Mouse (Mus musculus) layer of hippocampus, postnatal 25 days (tissue): ENCODE measurements around the gene Tmem131. TPM values are rescaled to one million over a fixed set of nuclear protein-coding genes. Genes with fewer than 3 reads are reported as not detected.
"Not testable (repeated sequence)": the region's sequence is repeated elsewhere in the genome, so short reads cannot be mapped to it uniquely, and the experiment has no call there.

Source experiments
- DNase-seq, 2 experiments: peaks; one replicate each; pipeline ENCODE4 v3.0.0; 2022; ENCODE audit warnings: mixed read lengths in 2 of 2, low spot score in 1 of 2; ENCODE audit errors: extremely low spot score in 1 of 2
- total RNA-seq, 2 experiments: library from RNA; stranded (reverse); gene quantifications; 2 replicates each; pipeline ENCODE4 v1.2.3; 2021

The Tmem131 gene
- total RNA-seq, 2 experiments from 2014 or later, result 48.4 to 61.9 TPM

DNA sequence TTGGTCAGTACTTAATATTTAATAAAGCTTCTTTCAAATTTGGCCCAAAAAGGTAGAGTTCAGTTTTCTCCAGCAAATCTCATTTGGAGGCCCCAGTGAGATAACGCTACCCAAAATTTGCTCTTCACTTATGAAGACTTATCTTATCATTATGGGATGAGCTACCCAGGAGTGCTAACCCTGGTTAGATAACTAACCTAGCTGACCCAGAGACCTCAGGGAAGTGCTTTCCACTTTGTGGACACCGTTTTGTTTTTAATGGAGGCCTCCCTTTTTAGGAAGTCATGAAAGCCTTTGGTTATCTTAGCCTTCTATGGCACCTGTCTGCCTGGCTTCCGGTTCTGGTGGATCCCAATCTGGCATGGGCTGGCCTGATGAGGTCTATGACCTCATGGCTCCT, 49.3 kb downstream of the Tmem131 start:
- DNase-seq, result no peak

- not testable (repeated sequence) for DNase-seq
Measured at GRCm38 (mm10) chr1:36893720-36894119, 49.7 kb downstream of the Tmem131 start.

DNA sequence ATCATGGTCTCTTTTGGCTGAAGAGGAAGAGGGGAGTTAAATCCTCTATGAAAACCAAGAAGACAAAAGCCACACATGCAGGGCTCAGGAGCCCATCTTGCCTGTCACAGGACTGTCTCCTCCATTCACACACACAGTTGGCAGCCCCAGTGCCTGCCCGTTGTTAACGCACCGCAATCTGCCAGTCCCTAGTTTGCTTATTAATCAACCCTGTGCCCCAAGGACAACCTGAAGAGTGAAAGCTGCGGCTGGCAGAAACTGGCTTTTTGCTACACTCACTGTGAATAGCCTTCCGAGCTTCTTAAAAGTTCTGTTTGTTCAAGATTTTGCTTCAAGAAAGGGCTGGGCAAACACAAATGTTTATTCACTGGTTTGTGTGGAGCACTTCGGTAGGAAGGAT, 50.3 kb downstream of the Tmem131 start:
- DNase-seq, result no peak

- no peak for DNase-seq
Measured at GRCm38 (mm10) chr1:36892461-36892860, 51.0 kb downstream of the Tmem131 start.

DNA sequence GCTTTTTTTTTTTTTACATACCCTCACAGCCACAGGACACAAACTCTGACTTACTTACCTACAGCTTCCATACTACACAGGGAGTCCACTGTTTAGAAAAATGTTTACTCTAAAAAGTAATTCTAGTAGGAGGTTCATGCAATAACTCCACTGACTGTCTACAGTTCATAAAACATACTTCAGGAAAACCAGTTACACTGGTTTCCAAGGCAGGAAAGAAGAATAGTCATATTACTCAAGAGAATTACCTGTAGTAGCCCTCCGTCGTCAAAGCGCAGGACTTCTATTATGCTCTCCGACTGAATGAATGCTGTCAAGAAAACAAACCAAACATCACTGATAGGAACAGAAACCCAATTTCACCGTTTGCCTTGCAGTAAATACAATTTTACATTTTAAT, 54.5 kb downstream of the Tmem131 start:
- no peak for DNase-seq

DNA sequence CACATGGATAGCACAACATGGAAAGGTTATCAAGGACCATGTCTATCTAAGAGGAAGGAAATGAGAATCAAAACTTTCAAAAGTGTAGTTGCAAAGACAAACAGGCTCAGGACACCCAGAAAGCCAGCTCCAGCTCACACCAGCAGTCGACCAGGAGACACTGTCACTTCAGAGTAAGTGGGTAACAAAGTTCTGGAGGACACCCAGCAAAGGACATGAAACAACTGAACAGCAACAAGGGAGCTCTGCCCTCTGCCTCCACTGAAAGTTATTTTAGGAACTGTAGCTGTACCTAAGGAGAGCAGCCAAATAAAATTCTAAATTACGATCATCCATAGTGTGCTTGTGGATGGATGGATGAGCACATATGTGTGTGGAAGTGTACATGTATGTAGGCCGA, 56.3 kb downstream of the Tmem131 start:
- no peak for DNase-seq

DNA sequence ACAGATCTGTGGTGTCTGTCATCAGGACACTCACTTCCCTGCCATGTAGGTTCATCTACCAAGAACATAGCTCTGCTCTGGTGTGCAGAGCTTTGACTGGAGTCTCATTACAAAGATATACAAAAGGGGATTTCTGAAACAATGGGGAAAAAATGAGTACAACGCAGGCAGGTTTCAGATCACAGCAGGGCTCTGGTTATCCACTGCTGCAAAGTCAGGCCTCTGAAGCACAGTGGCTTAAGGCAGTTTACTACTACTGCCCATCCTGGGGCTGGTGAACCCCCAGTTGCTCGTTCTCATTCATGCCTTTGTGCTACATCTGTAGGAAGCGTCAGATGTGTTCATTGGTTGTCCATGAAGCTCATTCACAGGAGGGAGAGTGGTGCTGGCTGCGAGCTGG, 57.0 kb downstream of the Tmem131 start:
- DNase-seq, result no peak

DNA sequence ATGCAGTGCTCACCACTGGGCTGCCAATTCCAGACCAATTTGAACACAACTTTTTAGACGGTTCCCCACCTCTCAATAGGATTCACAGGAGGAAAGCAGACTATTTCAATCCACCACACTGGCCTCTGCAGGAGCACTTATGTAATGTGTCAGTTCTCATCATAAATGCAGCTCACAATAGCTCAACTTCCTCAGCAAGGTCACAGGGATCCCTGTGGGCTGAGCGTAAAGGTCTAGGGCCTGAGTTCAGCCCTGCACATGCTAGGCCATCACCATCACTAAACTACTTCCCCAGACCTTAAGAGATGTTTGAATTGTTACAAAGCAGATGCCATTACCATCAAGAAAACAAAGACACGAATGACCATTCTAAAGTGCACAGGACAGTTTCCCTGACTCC, 58.9 kb downstream of the Tmem131 start:
- DNase-seq, result no peak

DNA sequence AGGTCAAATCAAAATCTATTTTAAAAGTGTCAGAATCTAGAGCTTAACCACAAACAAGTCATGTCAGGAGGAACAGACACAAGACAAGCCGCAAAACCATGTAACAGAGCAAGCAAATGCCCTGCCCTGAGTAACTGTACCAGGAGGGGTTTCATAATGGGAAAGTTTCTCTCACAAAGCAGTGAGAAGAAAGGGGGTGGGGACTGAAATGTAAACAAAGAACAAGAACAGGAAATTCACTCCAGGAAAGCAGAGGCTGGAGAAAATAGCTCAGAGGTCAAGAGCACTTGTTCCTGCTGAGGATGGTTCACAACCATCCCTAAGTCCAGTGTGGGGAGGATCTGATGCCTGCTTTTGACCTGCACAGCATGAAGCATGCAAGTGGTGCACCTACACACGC, 59.7 kb downstream of the Tmem131 start:
- no peak for DNase-seq

- no peak for DNase-seq
Measured at GRCm38 (mm10) chr1:36879154-36879553, 64.3 kb downstream of the Tmem131 start.

- no peak for DNase-seq
Measured at GRCm38 (mm10) chr1:36877126-36877525, 66.3 kb downstream of the Tmem131 start.

- no peak for DNase-seq
Measured at GRCm38 (mm10) chr1:36874874-36875561, 68.4 kb downstream of the Tmem131 start.

GRCm38 (mm10) chr1:36871238-36871637, 72.2 kb downstream of the Tmem131 start:
- DNase-seq, result no peak

- no peak for DNase-seq
Measured at GRCm38 (mm10) chr1:36870518-36870917, 72.9 kb downstream of the Tmem131 start.

DNA sequence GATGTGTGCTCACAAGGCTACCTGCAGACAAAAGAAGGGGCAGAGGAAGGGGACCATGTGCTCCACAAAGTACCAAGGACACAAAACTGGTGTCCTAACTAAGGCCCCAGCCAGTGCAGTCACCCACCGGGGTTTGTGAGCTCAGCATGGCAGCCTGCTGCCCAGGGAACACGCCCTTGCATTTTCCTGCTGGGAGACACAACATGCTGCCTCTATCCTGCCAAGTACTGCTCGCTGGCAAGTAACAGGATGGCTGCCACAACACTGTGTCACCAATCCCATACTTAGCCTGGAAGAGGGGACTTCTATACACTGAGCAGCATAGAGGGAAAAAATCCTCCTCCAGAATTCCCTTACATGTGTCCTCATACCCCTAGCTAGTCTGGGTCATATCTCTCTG, 78.7 kb downstream of the Tmem131 start:
- DNase-seq, result no peak

- no peak for DNase-seq
Measured at GRCm38 (mm10) chr1:36861775-36862174, 81.7 kb downstream of the Tmem131 start.

- DNase-seq, result no peak
Measured at GRCm38 (mm10) chr1:36860876-36861275, 82.6 kb downstream of the Tmem131 start.

DNA sequence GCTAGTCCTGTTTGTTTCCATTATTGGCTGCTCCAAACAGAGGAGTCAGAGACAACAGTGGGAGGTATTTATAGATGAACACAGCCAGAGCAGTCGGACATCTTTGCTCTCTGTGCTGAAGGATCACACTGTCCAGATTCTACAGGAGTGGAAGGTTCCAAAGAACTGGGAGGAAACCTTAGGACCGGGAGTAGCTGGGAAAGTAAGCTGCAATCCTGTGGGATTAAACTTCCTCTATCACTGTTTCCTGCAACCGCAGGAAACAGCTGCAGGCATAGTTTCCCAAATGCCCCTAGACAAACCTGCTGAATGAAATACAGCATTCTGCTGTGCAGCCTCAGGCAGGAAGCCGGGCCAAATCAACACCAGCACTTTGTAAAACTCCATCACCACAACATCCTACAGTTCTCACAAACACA, 83.0 kb downstream of the Tmem131 start:
- no peak for DNase-seq

DNA sequence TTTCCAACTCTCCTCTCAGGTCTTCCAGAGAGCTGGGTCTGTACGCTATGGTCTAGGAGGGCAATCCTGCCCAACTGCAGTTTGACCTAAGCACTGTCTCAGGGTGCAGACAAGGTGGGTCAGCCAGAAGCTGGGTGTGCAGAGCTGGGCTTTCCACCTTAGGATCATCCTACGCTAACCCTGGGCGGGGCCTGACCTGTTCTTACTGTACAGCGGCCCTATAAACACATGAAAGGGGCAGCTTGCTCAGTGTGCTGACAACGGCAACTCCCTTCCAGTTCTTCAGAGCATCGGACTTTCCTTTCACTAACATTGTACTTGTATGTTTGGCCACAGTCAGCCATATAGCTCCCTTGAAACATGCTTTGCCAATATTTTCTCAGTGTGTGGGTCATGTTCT, 86.4 kb downstream of the Tmem131 start:
- no peak for DNase-seq

- DNase-seq, result no peak
Measured at GRCm38 (mm10) chr1:36854198-36854765, 89.2 kb downstream of the Tmem131 start.

GRCm38 (mm10) chr1:36852085-36852484, 91.4 kb downstream of the Tmem131 start:
- DNase-seq, result no peak

DNA sequence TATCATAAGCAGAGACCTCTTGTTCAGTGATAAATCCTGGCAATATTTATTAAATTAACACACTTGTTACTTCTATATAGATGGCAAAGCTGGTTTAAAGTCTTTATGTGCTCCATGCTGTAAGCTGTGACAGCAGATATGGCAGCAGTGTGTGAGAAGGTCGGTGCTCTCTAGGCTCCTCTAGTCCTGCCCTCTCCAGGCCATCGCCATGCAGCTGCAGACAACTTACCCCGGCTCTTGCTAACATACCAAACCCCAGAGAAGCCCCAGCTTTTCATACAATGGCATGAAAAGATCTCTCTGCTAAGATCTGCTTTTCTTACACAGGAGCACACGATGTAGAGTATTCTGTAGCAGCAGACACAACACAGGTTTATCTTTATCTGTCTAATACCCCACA, 92.1 kb downstream of the Tmem131 start:
- DNase-seq, result no peak
